Mouse (Mus musculus): Measurements from ENCODE around the gene Unc119.

GRCm38 (mm10) chr11:78348474-78348873 is 5.2 kb downstream of the Unc119 start:
- no peak for TF ChIP-seq POLR2A (IDR thresholded peaks at IDR 0.05; ENCODE audit: low read depth, low read length)
- no peak for TF ChIP-seq CTCF (conservative IDR thresholded peaks at IDR 0.05; ENCODE audit: insufficient read depth, insufficient read length, low read depth, low read length)
